Mouse (Mus musculus) liver, embryonic 14.5 days (tissue): Measurements from ENCODE around the gene Mical3.

ENCODE experiments used
- CTCF ChIP-seq: IDR thresholded peaks from 2 replicates; pipeline ENCODE4 v1.5.1; 2016; ENCODE audit warnings: antibody characterized with exemption, low read depth, control low read depth
- EP300 ChIP-seq: IDR thresholded peaks from 2 replicates; pipeline ENCODE4 v1.6.1; 2016; ENCODE audit warnings: antibody characterized with exemption, low read depth

GRCm38 (mm10) chr6:121033250-121033649 is 97.5 kb downstream of the Mical3 start:
- TF ChIP-seq CTCF (no peak), EP300 (no peak)
